Mouse (Mus musculus): ENCODE data around the gene Atg9a. TPM values are rescaled to one million over a fixed set of nuclear protein-coding genes. Genes with fewer than 3 reads are reported as not detected.

Atg9a gene
- polyA plus RNA-seq, 1 experiment from 2014 or later, result 43.1 TPM

DNA sequence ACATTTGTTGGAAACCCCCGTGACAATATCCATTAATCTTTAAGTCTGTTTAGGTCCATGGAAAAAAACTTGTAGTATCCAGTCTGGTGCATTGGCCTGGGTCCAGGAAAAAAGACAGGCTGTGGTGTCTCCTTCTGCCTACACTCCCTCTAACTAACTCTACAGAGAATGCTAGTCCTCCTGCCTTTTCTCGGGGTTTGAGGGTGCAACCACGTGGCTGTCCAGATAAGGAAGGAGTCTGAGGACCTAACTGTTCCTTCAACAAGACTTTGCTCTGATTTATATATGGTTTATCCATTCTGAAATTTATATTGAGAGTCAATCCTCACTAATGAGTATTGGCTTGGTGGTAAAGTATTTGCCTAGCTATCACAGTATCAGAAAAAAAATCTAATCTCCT lies 36.2 kb downstream of the Atg9a start:
- 74% methylated on average over 3 of the region's 3 CpGs for WGBS
- Histone ChIP-seq H3K9ac (replicated peaks) (no peak overlapping the region), H3K4me3 (replicated peaks) (no peak overlapping the region), H3K9me3 (no peaks in the 10 kb centered on the region), H3K27ac (no peak overlapping the region), H3K36me3 (no peaks in the 10 kb centered on the region), H3K4me1 (replicated peaks) (no peaks in the 10 kb centered on the region), H3K4me2 (replicated peaks) (no peak overlapping the region), H3K27me3 (no peaks in the 10 kb centered on the region; the same call in 1 of the 2 replicates)
- ATAC-seq, result no peak

DNA sequence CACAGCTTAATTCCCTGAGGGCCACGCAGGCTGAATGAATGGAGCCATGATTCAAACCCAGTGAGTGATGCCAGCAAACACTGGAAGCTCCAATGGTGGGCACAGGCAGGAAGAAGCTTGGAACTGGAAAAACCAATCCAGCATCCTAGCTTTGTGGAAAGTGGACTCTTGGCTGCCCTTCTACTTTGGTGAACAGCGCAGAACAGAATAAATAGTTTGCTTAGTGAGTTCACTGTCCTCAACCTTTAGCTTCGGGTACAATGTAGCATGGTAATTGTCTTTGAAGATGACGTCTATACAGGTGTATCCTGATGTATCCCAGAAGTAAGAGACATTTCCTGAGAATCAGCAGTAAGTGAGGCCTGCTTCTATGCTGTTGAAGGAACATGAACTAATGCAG lies 43.3 kb downstream of the Atg9a start:
- Histone ChIP-seq H3K9me3 (no peaks in the 10 kb centered on the region), H3K4me3 (replicated peaks) (no peak overlapping the region), H3K27me3 (no peaks in the 10 kb centered on the region), H3K4me1 (replicated peaks) (peaks cover 13% of the 10 kb centered on the region), H3K36me3 (peaks cover 46% of the 10 kb centered on the region), H3K27ac (no peak overlapping the region), H3K4me2 (replicated peaks) (no peak overlapping the region), H3K9ac (replicated peaks) (no peak overlapping the region)
- ATAC-seq, result no peak
- 92% methylated on average over 4 of the region's 4 CpGs for WGBS

DNA sequence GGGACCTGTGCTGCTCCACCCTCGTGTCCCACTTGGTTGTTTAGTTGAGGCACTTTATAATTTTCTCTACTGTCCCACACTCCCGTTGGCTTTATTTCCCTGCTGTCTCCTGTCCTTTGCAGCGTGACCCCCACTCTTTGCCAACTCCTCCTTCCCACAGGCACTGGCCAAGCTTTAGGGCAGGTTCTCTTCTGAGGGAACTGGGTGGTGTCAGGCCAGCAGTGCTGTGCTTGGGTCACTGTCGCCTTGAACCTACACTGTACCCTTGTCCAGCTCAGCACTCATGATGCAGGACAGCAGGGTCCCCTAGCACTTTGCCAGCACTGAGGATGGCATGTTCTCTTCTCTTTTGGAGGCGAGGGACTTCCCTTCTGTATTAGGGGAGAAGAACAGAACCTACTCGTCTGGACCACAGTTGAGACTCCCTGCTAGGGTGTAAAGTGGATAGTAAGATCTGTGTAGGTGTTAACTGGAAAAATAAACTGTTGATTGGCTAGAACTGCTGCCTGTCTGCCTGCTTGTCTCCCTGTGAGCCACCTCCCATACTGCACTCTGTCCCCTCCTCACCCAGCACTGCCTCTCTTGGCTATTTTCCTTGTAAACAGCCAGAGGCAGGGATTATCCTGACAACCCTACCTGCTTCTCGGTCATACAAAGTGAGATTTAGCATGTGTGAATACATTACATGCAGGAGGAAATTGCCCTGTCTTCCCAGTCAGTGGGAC lies 44.4 kb downstream of the Atg9a start:
- Histone ChIP-seq H3K4me1 (replicated peaks) (peaks cover 19% of the 10 kb centered on the region), H3K9ac (replicated peaks) (no peak overlapping the region), H3K36me3 (peaks cover 46% of the 10 kb centered on the region), H3K27ac (no peak overlapping the region), H3K4me2 (replicated peaks) (no peak overlapping the region), H3K9me3 (no peaks in the 10 kb centered on the region), H3K27me3 (no peaks in the 10 kb centered on the region), H3K4me3 (replicated peaks) (no peak overlapping the region)
- 84% methylated on average over 7 of the region's 7 CpGs for WGBS
- ATAC-seq, result no peak

DNA sequence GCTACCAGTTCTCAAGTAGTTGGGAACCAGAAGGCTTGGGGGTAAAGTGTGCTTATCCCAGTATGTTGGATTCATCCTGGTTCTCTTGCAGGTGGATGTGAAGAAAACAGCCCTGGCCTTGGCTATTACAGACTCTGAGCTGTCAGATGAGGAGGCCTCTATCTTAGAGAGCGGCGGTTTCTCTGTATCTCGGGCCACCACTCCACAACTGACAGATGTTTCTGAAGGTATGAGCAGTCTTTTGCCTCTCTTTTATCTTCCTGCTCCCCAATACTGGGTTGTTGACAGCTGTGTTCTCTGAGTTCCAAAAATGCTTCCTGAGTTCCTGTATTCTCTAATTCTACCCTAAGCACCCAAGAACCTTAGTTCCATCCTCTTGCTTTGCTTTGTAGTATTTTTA lies 46.4 kb downstream of the Atg9a start:
- Histone ChIP-seq H3K36me3 (peaks cover 46% of the 10 kb centered on the region), H3K27me3 (no peaks in the 10 kb centered on the region), H3K9me3 (no peaks in the 10 kb centered on the region), H3K9ac (replicated peaks) (no peak overlapping the region), H3K27ac (no peak overlapping the region), H3K4me3 (replicated peaks) (no peak overlapping the region), H3K4me1 (replicated peaks) (peaks cover 32% of the 10 kb centered on the region), H3K4me2 (replicated peaks) (no peak overlapping the region)
- ATAC-seq, result no peak
- 97% methylated on average over 3 of the region's 3 CpGs for WGBS

DNA sequence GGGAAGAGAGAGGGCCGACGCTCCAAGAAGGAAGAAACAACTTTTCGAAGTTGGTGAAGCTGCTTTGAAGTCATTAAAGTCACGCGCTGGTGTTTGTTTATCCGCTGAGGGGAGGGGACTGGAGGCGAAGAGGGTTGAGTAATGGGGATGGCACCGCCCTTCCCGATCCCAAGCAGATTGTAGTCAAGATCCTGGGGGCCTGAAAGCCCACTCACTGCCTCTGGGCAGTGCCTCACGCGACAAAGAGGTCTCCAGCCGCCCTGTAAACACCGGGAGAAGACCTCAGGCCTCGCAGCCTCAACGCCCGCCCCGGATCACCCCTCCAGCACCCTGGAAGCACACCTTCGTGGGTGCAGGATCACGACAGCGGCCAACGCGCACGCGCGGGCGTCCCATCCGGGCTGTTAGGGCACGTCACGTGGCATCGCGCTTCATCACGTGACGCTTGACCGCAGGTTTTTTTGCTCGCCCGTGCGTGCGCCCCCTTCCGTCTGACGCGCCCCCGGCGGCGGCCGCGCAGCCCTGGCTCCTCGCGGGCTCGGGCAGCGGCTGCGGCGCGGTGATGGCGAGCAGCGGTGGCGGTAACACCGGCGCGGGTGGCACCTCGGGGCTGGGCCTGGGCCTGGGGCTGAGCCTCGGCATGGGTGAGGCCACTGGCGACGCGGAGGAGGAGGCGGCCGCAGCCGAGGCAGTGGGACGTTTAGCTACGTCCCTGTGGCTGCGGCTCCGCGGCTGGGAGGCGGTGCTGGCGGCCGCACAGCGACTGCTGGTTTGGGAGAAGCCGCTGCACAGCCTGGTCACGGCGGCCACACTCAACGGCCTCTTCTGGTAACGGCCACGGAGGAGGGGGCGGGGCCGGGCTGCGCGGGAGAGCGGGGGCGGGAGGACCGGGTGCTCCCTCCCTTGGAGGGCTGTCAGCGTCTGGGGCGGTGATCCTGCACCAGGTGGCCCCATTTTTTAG lies 49.4 kb downstream of the Atg9a start, which contains the start of the genes Cnppd1 and Retreg2:
TSS of gene Cnppd1 (minus strand) at position 411 of the 961 bp plus-strand sequence.
TSS of gene Retreg2 (plus strand) at position 478 of the 961 bp plus-strand sequence.
- under 1% methylated on average over 85 of the region's 91 CpGs for whole genome bisulfite sequencing
- ATAC-seq, result peak; percentile 93
- H3K4me3 ChIP-seq (replicated peaks), result peak within 1 kb of the TSS; percentile 83
- H3K9me3 ChIP-seq, result no peaks in the 10 kb centered on the region
- peak within 1 kb of the TSS; percentile 95 for H3K9ac ChIP-seq (replicated peaks)
- H3K27ac ChIP-seq, result peak within 1 kb of the TSS; percentile 98
- peak within 1 kb of the TSS; percentile 94 for H3K4me2 ChIP-seq (replicated peaks)
- H3K36me3 ChIP-seq, result peaks cover 56% of the 10 kb centered on the region
- no peaks in the 10 kb centered on the region for H3K27me3 ChIP-seq
- peaks cover 49% of the 10 kb centered on the region for H3K4me1 ChIP-seq (replicated peaks)

DNA sequence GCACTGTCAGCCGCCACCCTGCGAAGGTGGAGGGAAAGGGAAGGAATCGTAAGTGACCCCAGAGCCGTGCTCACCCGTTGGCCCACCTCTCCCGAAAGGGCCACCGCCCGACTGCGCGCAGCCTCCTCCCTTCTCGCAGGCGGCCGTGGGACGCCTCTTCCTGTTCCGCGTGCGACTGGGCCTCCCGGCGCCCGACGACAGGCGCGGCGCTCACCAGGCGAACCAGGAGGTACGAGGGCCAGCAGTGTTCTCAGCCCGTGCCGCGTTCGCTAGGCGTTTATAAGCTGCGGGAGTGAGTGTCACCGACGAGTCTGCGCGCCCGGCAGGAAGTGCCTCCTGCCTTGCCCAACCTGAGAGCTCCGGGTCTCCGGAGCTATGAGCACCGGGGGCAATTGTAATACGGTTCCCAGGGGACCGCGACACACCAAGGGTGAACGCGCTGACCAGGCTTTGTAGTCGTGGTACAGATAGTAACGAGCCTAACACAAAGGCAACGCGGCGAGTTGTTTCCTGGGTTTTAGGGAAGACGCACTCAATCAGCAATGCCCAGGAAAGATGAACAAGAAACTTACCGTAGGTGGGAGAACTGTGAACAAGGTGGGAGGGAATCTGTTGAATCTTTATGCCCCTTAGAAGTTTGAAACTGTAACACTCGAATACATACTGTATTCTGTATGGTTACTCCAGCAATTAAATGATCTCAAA lies 50.4 kb downstream of the Atg9a start:
- H3K9ac ChIP-seq (replicated peaks), result peak overlapping the region; percentile 95
- whole genome bisulfite sequencing, result under 1% methylated on average over 53 of the region's 53 CpGs
- no peaks in the 10 kb centered on the region for H3K27me3 ChIP-seq
- peak; percentile 28; the same call in 1 of the 2 replicates for ATAC-seq
- peak overlapping the region; percentile 83 for H3K4me3 ChIP-seq (replicated peaks)
- H3K4me1 ChIP-seq (replicated peaks), result peaks cover 49% of the 10 kb centered on the region
- H3K36me3 ChIP-seq, result peaks cover 56% of the 10 kb centered on the region
- no peaks in the 10 kb centered on the region for H3K9me3 ChIP-seq
- peak overlapping the region; percentile 94 for H3K4me2 ChIP-seq (replicated peaks)
- peak overlapping the region; percentile 98 for H3K27ac ChIP-seq

DNA sequence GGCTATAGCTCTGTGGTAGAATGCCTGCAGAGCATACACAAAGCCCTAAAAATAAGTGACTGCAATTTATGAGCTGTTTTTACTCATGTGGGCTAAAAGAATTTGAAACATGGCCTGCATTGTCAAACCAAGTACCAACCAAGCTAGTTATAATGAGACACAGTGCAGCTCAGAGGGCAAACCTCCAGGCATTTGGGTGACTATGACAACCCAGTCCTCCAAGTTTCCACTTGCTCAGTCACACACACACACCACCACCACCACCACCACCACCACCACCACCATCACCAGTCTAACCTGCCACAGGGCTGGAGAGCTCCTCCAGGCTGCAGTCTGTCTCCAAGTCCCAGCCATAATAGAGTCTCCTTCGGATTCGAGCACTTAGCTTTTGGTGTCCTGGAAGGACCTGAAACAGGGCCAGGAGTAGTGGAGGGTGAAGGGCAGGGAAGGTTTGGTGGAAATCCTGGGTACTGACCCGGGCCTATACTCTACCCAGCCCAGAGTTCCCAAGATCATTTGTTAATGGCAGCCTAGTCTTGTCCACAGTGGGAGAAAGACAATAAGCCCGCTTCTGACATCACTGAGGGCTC lies 51.3 kb downstream of the Atg9a start:
- peak overlapping the region; percentile 98 for H3K27ac ChIP-seq
- H3K9ac ChIP-seq (replicated peaks), result peak overlapping the region; percentile 95
- H3K27me3 ChIP-seq, result no peaks in the 10 kb centered on the region
- no peaks in the 10 kb centered on the region for H3K9me3 ChIP-seq
- peak overlapping the region; percentile 83 for H3K4me3 ChIP-seq (replicated peaks)
- ATAC-seq, result 0 out of 2 replicates have a peak, but pooled peaks have one; percentile 2
- peak overlapping the region; percentile 94 for H3K4me2 ChIP-seq (replicated peaks)
- 62% methylated on average over 4 of the region's 4 CpGs for WGBS
- H3K36me3 ChIP-seq, result peaks cover 56% of the 10 kb centered on the region
- H3K4me1 ChIP-seq (replicated peaks), result peaks cover 49% of the 10 kb centered on the region

DNA sequence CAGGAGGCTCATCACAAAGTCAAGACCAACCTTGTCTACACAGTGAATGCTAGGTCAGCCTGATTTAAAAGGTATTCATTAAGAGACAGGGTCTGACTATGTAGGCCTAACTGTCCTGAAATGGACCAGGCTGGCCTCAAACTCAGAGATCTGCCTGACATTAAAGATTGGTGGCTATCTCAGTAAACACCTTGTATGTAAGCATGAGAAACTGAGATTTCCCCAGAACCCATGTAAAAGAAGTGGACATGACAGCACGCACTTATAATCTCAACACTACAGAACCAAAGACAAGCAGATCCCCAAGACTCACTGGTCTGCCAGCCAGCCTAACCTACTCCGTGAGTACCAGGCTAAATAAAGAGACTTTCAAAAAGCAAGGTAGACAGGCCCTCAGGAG lies 53.5 kb downstream of the Atg9a start:
- WGBS, result 88% methylated on average over 2 of the region's 2 CpGs
- no peak overlapping the region for H3K4me3 ChIP-seq (replicated peaks)
- no peaks in the 10 kb centered on the region for H3K9me3 ChIP-seq
- H3K36me3 ChIP-seq, result peaks cover 47% of the 10 kb centered on the region
- H3K4me2 ChIP-seq (replicated peaks), result no peak overlapping the region
- ATAC-seq, result no peak
- H3K4me1 ChIP-seq (replicated peaks), result peaks cover 33% of the 10 kb centered on the region
- no peaks in the 10 kb centered on the region for H3K27me3 ChIP-seq
- no peak overlapping the region for H3K27ac ChIP-seq
- H3K9ac ChIP-seq (replicated peaks), result no peak overlapping the region

DNA sequence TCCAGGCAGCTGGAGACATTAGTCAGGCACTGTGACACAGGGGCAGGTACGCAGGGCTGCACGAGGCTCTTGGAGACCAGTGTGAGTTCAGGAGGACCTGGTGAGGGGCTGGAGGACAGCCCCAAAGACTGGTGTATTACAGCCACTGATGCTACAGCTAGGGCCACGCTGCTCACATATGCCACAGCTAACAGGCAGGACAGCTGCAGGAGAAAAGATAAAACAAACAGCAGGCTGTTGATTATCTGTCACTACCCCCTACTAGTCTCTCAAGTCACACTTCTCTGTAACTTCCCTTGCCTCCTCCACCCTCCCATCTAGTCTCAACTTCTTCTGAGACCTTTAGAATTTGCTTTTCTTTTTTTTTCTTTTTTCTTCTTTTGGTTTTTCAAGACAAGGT lies 55.3 kb downstream of the Atg9a start:
- H3K9ac ChIP-seq (replicated peaks), result no peak overlapping the region
- H3K4me1 ChIP-seq (replicated peaks), result peaks cover 26% of the 10 kb centered on the region
- no peak overlapping the region for H3K4me2 ChIP-seq (replicated peaks)
- no peaks in the 10 kb centered on the region for H3K9me3 ChIP-seq
- H3K27me3 ChIP-seq, result no peaks in the 10 kb centered on the region
- WGBS, result 77% methylated on average over 3 of the region's 3 CpGs
- H3K4me3 ChIP-seq (replicated peaks), result no peak overlapping the region
- ATAC-seq, result no peak
- peaks cover 47% of the 10 kb centered on the region for H3K36me3 ChIP-seq
- H3K27ac ChIP-seq, result no peak overlapping the region

DNA sequence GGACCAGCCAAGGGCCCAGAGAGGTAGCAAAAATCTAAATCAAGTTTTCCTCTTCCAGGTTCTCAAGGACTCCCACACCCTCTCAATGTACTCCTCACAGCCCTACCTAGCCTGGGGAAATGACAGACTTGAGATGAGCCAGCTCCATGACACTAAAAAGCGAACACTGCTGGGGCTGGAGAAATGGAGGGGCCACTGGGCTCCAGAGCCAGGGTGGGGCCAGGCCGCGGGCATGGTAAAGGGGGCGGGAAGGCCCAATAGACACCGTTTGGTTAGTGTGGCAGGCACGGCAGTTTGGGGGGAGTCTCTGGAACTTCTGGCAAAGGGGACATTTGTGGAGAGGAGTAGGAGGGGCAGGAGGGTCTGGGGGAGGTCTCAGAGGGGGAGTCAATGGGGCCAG lies 55.7 kb downstream of the Atg9a start:
- no peak overlapping the region for H3K4me3 ChIP-seq (replicated peaks)
- H3K4me2 ChIP-seq (replicated peaks), result no peak overlapping the region
- H3K9ac ChIP-seq (replicated peaks), result no peak overlapping the region
- H3K27me3 ChIP-seq, result no peaks in the 10 kb centered on the region
- no peak overlapping the region for H3K27ac ChIP-seq
- peaks cover 24% of the 10 kb centered on the region for H3K4me1 ChIP-seq (replicated peaks)
- no peak for ATAC-seq
- WGBS, result 91% methylated on average over 6 of the region's 6 CpGs
- no peaks in the 10 kb centered on the region for H3K9me3 ChIP-seq
- peaks cover 47% of the 10 kb centered on the region for H3K36me3 ChIP-seq

DNA sequence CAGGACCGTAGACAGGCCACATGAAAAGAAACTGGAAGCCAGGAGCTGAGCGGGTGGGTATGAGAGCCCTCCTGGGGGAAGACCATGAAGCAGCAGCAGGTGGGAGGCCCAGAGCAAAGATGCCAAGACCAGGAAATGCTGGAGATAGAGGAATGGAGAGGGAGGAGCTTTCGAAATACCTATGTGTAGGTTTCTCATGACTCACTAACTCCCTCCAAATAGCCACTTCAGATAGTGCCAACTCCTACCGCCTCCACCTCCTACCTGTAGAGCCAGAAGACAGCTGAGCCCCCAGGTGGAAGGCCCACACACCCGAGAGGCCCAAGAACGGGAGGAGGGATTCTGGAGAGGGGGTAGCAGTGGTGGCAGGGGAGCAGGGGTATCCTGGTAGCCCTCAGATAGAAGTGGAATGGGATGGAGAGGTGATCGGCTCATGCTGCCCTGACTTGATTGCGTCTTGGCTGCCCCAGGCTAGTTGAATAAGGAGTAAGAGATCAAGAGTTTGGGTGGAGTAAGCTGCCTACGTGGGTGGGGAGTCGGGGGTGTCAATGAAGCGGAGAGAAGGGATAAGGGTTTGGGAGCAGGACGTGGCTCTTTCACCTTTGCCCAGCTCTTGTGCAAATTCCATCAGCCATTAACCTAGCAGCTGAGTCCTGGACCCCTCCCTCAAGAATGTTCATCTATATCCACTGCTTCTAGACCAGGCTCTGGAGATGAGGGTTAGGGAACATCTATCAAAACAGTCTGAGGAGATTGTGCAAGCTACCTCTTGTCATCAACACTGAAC lies 58.4 kb downstream of the Atg9a start, which contains the start of gene Slc23a3:
TSS of gene Slc23a3 (minus strand) at position 470 of the 787 bp plus-strand sequence.
- Histone ChIP-seq H3K36me3 (peaks cover 36% of the 10 kb centered on the region), H3K4me1 (replicated peaks) (no peaks in the 10 kb centered on the region), H3K9ac (replicated peaks) (no peak within 1 kb of the TSS), H3K4me3 (replicated peaks) (no peak within 1 kb of the TSS), H3K9me3 (no peaks in the 10 kb centered on the region), H3K27me3 (no peaks in the 10 kb centered on the region), H3K27ac (no peak within 1 kb of the TSS), H3K4me2 (replicated peaks) (no peak within 1 kb of the TSS)
- ATAC-seq, result no peak
- 68% methylated on average over 12 of the region's 12 CpGs for WGBS

Data from midbrain, embryonic 13.5 days (tissue).